Mouse (Mus musculus): ENCODE measurements around the gene Zfp704. TPM values are rescaled to one million over a fixed set of nuclear protein-coding genes. Genes with fewer than 3 reads are reported as not detected.

The Zfp704 gene
- total and polyA plus RNA-seq, 2 experiments from 2014 or later: 11.3 to 68.8 TPM

DNA sequence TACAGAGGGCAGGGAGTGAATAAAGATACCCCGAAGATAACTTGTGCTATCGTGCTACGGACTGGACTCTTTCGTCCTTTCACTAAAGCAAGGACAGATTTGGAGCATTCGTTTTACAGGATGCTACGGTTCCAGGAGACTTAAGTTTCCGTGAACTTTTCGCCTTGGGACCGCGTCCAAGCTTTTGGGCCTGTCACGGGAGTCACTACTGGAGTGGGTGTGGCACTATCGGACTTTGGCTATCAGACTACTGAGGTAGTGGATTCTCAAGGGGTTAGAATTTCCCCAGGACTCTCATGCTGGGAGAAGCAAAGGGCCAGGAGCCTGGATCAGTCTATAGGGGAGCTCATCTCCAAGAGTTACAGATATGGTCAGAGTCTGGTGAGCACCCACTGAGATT, 10.7 kb upstream of the Zfp704 start:
- Histone ChIP-seq H3K27me3 (ENCODE audit: insufficient read depth, low read length) (no peaks in the 10 kb centered on the region), H3K4me1 (ENCODE audit: insufficient read depth, low read length) (no peaks in the 10 kb centered on the region), H3K9me3 (ENCODE audit: low read length) (no peaks in the 10 kb centered on the region), H3K4me3 (ENCODE audit: low read depth, low read length) (no peak overlapping the region), H3K4me2 (ENCODE audit: low read depth, low read length, poor library complexity, severe bottlenecking) (no peak overlapping the region), H3K36me3 (ENCODE audit: insufficient read depth, low read length) (no peaks in the 10 kb centered on the region), H3K27ac (ENCODE audit: low read depth, low read length) (no peak overlapping the region), H3K9ac (replicated peaks; ENCODE audit: low read length, poor library complexity, severe bottlenecking) (no peak overlapping the region)
- DNase-seq (ENCODE audit: low spot score): no peak
- no peak for TF ChIP-seq CTCF (IDR thresholded peaks at IDR 0.05)
- WGBS: 94% methylated on average over 12 of the region's 12 CpGs
- no peak for ATAC-seq (ENCODE audit: low FRiP score)

DNA sequence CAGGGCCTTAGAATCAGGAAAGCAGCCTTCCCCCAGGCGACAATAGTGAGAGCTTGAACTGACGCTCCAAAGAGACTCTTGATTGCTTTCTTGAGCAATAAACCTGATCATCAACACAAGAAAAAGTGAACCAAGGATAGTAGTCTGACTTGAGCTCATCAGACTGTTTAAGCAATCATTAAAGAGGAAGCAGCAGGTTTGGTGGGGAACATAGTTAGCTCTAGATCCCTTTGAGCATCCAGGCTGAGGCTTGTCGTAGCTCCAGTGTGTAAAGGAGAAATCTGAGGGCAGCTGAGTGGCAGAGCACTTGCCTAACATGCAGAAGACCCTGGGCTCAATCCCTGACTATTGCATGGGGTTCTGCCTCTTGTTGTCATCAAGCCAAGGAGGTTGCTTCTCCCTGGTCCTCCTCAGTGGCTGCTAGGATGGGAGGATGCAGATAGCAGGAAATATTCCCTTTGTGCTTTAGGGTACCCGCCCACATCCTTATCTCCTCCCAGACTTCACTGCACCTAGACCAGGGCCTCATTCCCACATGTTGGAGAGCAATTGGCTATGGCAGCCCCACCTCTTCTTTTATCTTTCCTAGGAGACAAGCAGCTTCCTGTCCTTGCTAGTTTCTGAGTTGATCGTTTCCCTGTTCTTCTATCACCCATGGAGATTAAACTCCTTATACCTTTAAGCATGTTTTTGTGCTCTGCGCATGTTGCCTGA, 9.8 kb upstream of the Zfp704 start:
- H3K4me2 ChIP-seq (ENCODE audit: low read depth, low read length, poor library complexity, severe bottlenecking): no peak overlapping the region
- ATAC-seq (ENCODE audit: low FRiP score) (no peak), DNase-seq (ENCODE audit: low spot score) (no peak)
- no peak for TF ChIP-seq CTCF (IDR thresholded peaks at IDR 0.05)
- no peaks in the 10 kb centered on the region for H3K9me3 ChIP-seq (ENCODE audit: low read length)
- no peak overlapping the region for H3K4me3 ChIP-seq (ENCODE audit: low read depth, low read length)
- H3K27ac ChIP-seq (ENCODE audit: low read depth, low read length): no peak overlapping the region
- 86% methylated on average over 6 of the region's 6 CpGs for WGBS
- no peak overlapping the region for H3K9ac ChIP-seq (replicated peaks; ENCODE audit: low read length, poor library complexity, severe bottlenecking)
- no peaks in the 10 kb centered on the region for H3K36me3 ChIP-seq (ENCODE audit: insufficient read depth, low read length)
- no peaks in the 10 kb centered on the region for H3K4me1 ChIP-seq (ENCODE audit: insufficient read depth, low read length)
- no peaks in the 10 kb centered on the region for H3K27me3 ChIP-seq (ENCODE audit: insufficient read depth, low read length)

DNA sequence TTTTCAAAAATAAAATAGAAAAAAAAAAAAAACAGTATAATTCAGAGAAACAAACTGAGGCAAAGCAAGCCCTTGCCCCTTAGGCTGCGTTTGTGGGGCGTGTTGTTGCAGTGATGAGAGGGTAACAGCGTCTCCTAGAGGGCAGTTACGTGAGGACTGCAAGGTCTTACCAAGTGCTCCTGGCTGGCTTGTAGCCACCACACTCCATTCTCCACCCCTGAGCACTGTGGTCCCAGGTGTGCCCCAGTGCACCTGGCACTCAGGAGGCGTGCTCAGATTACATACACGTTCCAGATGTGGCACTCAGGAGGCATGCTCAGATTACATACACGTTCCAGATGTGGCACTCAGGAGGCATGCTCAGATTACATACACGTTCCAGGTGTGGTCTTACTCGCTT, 7.2 kb upstream of the Zfp704 start:
- ATAC-seq (ENCODE audit: low FRiP score) (no peak), DNase-seq (ENCODE audit: low spot score) (no peak)
- Histone ChIP-seq H3K4me1 (ENCODE audit: insufficient read depth, low read length) (no peaks in the 10 kb centered on the region), H3K9me3 (ENCODE audit: low read length) (no peaks in the 10 kb centered on the region), H3K4me2 (ENCODE audit: low read depth, low read length, poor library complexity, severe bottlenecking) (no peak overlapping the region), H3K27me3 (ENCODE audit: insufficient read depth, low read length) (no peaks in the 10 kb centered on the region), H3K36me3 (ENCODE audit: insufficient read depth, low read length) (no peaks in the 10 kb centered on the region), H3K4me3 (ENCODE audit: low read depth, low read length) (no peak overlapping the region), H3K9ac (replicated peaks; ENCODE audit: low read length, poor library complexity, severe bottlenecking) (no peak overlapping the region), H3K27ac (ENCODE audit: low read depth, low read length) (no peak overlapping the region)
- no peak for TF ChIP-seq CTCF (IDR thresholded peaks at IDR 0.05)
- WGBS: 79% methylated on average over 9 of the region's 9 CpGs

DNA sequence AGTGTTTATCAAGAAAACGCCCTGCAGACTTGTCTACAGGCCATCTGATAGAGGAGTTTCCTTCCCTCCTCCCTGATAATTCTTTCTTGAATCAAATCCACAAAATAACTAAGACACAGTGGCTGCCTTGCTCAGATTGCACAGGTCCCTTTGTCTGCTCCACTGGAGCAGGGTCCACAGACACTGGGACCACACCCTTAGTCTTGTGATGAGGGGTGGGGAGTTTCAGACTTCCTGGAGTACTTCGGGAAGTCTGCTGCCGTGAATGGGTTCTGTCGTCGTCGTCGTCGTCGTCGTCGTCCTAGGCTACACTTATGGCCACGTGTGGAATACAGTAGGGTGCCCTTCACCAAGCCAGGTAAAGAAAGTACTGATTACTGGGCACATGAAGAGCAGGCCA, 4.8 kb upstream of the Zfp704 start:
- no peak overlapping the region for H3K4me2 ChIP-seq (ENCODE audit: low read depth, low read length, poor library complexity, severe bottlenecking)
- H3K9me3 ChIP-seq (ENCODE audit: low read length): no peaks in the 10 kb centered on the region
- DNase-seq (ENCODE audit: low spot score) (no peak), ATAC-seq (ENCODE audit: low FRiP score) (no peak)
- WGBS: 78% methylated on average over 12 of the region's 12 CpGs
- no peak for TF ChIP-seq CTCF (IDR thresholded peaks at IDR 0.05)
- no peak overlapping the region for H3K9ac ChIP-seq (replicated peaks; ENCODE audit: low read length, poor library complexity, severe bottlenecking)
- H3K4me1 ChIP-seq (ENCODE audit: insufficient read depth, low read length): no peaks in the 10 kb centered on the region
- no peaks in the 10 kb centered on the region for H3K27me3 ChIP-seq (ENCODE audit: insufficient read depth, low read length)
- no peaks in the 10 kb centered on the region for H3K36me3 ChIP-seq (ENCODE audit: insufficient read depth, low read length)
- H3K4me3 ChIP-seq (ENCODE audit: low read depth, low read length): no peak overlapping the region
- no peak overlapping the region for H3K27ac ChIP-seq (ENCODE audit: low read depth, low read length)

DNA sequence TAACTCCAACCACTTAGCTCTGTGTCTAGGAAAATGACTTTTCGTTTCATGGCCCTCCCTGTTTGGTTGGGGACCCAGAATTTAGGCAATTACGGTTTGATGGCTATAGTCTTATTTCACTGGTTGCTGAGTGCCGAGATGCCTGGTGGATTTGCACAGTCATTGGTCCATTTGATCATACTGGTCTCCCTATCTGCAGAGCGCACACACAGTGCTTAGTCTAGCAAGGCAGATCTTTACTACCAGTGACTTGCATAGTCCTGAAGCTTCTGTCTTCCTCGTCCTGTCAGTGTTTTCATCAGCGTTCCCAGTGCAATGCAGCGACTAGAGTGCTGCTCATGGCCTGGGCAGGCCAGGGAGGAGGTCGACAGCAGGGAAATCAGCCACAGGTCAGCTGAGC, 4.1 kb upstream of the Zfp704 start:
- 74% methylated on average over 8 of the region's 8 CpGs for WGBS
- Histone ChIP-seq H3K27ac (ENCODE audit: low read depth, low read length) (no peak overlapping the region), H3K4me1 (ENCODE audit: insufficient read depth, low read length) (no peaks in the 10 kb centered on the region), H3K9ac (replicated peaks; ENCODE audit: low read length, poor library complexity, severe bottlenecking) (no peak overlapping the region), H3K9me3 (ENCODE audit: low read length) (no peaks in the 10 kb centered on the region), H3K4me3 (ENCODE audit: low read depth, low read length) (no peak overlapping the region), H3K27me3 (ENCODE audit: insufficient read depth, low read length) (no peaks in the 10 kb centered on the region), H3K4me2 (ENCODE audit: low read depth, low read length, poor library complexity, severe bottlenecking) (no peak overlapping the region), H3K36me3 (ENCODE audit: insufficient read depth, low read length) (no peaks in the 10 kb centered on the region)
- DNase-seq (ENCODE audit: low spot score): no peak
- no peak for TF ChIP-seq CTCF (IDR thresholded peaks at IDR 0.05)
- no peak for ATAC-seq (ENCODE audit: low FRiP score)

DNA sequence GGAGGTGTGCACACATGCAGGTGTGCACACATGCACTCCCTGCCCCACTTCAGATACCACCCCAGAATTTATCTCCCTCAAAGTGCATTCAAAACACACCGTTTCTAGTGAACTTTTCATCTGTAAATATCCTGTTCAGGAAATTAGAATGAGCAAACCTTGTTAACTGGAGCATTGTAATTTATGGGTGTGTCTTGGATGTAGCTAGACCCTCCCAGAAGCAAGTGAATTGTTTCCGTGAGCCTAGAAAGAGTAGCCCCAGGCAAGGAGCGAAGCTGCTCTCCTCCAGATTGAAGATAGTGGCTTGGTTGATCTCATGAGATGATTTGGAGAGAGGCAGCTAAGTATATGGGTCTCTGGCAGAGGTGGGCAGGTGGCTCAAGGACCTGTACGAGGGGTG, 1.3 kb upstream of the Zfp704 start:
- H3K4me1 ChIP-seq (ENCODE audit: insufficient read depth, low read length): peaks cover 7% of the 10 kb centered on the region
- H3K36me3 ChIP-seq (ENCODE audit: insufficient read depth, low read length): no peaks in the 10 kb centered on the region
- no peak overlapping the region for H3K27ac ChIP-seq (ENCODE audit: low read depth, low read length)
- no peak overlapping the region for H3K4me3 ChIP-seq (ENCODE audit: low read depth, low read length)
- no peak overlapping the region for H3K9ac ChIP-seq (replicated peaks; ENCODE audit: low read length, poor library complexity, severe bottlenecking)
- whole genome bisulfite sequencing: 78% methylated on average over 4 of the region's 4 CpGs
- ATAC-seq (ENCODE audit: low FRiP score): no peak
- H3K4me2 ChIP-seq (ENCODE audit: low read depth, low read length, poor library complexity, severe bottlenecking): no peak overlapping the region
- TF ChIP-seq CTCF (IDR thresholded peaks at IDR 0.05): no peak
- no peaks in the 10 kb centered on the region for H3K9me3 ChIP-seq (ENCODE audit: low read length)
- DNase-seq (ENCODE audit: low spot score): no peak
- H3K27me3 ChIP-seq (ENCODE audit: insufficient read depth, low read length): no peaks in the 10 kb centered on the region

All from midbrain, postnatal 0 days (tissue).